Mouse (Mus musculus): ENCODE results near the gene Cachd1.

Cachd1 gene

GRCm38 (mm10) chr4:100915093-100915492 is 138.6 kb downstream of the Cachd1 start:
- in situ Hi-C loops (cut with MboI; ENCODE audit: low sequenced_read_pairs), result no loop called here

GRCm38 (mm10) chr4:100917511-100917910 is 141.0 kb downstream of the Cachd1 start:
- in situ Hi-C loops (cut with MboI; ENCODE audit: low sequenced_read_pairs), result no loop called here

GRCm38 (mm10) chr4:100920413-100920812 is 143.9 kb downstream of the Cachd1 start:
- in situ Hi-C loops (cut with MboI; ENCODE audit: low sequenced_read_pairs), result no loop called here

GRCm38 (mm10) chr4:100922816-100923554 is 146.5 kb downstream of the Cachd1 start:
- in situ Hi-C loops (cut with MboI; ENCODE audit: low sequenced_read_pairs), result no loop called here

GRCm38 (mm10) chr4:100923598-100923997 is 147.1 kb downstream of the Cachd1 start:
- in situ Hi-C loops (cut with MboI; ENCODE audit: low sequenced_read_pairs), result no loop called here

GRCm38 (mm10) chr4:100924276-100924675 is 147.8 kb downstream of the Cachd1 start:
- in situ Hi-C loops (cut with MboI; ENCODE audit: low sequenced_read_pairs), result no loop called here

- in situ Hi-C loops (cut with MboI; ENCODE audit: low sequenced_read_pairs), result no loop called here
Measured at GRCm38 (mm10) chr4:100925153-100925552, 148.7 kb downstream of the Cachd1 start.

GRCm38 (mm10) chr4:100926608-100927007 is 150.1 kb downstream of the Cachd1 start:
- in situ Hi-C loops (cut with MboI; ENCODE audit: low sequenced_read_pairs), result no loop called here

GRCm38 (mm10) chr4:100927059-100927458 is 150.6 kb downstream of the Cachd1 start:
- in situ Hi-C loops (cut with MboI; ENCODE audit: low sequenced_read_pairs), result no loop called here

- in situ Hi-C loops (cut with MboI; ENCODE audit: low sequenced_read_pairs), result no loop called here
Measured at GRCm38 (mm10) chr4:100943689-100944088, 167.2 kb downstream of the Cachd1 start.

- in situ Hi-C loops (cut with MboI; ENCODE audit: low sequenced_read_pairs), result no loop called here
Measured at GRCm38 (mm10) chr4:100944276-100944675, 167.8 kb downstream of the Cachd1 start.

GRCm38 (mm10) chr4:100945171-100945899 is 168.9 kb downstream of the Cachd1 start:
- in situ Hi-C loops (cut with MboI; ENCODE audit: low sequenced_read_pairs), result no loop called here

- in situ Hi-C loops (cut with MboI; ENCODE audit: low sequenced_read_pairs), result no loop called here
Measured at GRCm38 (mm10) chr4:100948494-100949425, 172.3 kb downstream of the Cachd1 start.

- in situ Hi-C loops (cut with MboI; ENCODE audit: low sequenced_read_pairs), result no loop called here
Measured at GRCm38 (mm10) chr4:100950316-100950715, 173.8 kb downstream of the Cachd1 start.

- in situ Hi-C loops (cut with MboI; ENCODE audit: low sequenced_read_pairs), result no loop called here
Measured at GRCm38 (mm10) chr4:100951876-100952275, 175.4 kb downstream of the Cachd1 start.

- in situ Hi-C loops (cut with MboI; ENCODE audit: low sequenced_read_pairs), result no loop called here
Measured at GRCm38 (mm10) chr4:100963341-100963740, 186.9 kb downstream of the Cachd1 start.

- in situ Hi-C loops (cut with MboI; ENCODE audit: low sequenced_read_pairs), result no loop called here
Measured at GRCm38 (mm10) chr4:100963796-100964195, 187.3 kb downstream of the Cachd1 start.

GRCm38 (mm10) chr4:100967703-100968392 is 191.4 kb downstream of the Cachd1 start:
- in situ Hi-C loops (cut with MboI; ENCODE audit: low sequenced_read_pairs), result no loop called here

- in situ Hi-C loops (cut with MboI; ENCODE audit: low sequenced_read_pairs), result no loop called here
Measured at GRCm38 (mm10) chr4:100973641-100974454, 197.4 kb downstream of the Cachd1 start.

All from CH12F3 (cell line).